In genomic region chr6:48867158-48867557, GRCm38 (mm10) we compare ENCODE assay signal across 25 mouse cellular contexts. TPM values are rescaled to one million over a fixed set of nuclear protein-coding genes. Genes with fewer than 3 reads are reported as not detected.
DNase-seq lines count a peak whose midpoint lies in the region; ATAC-seq and TF ChIP-seq lines count a peak whose summit lies in the region.
"Had no signal": no experiment of that assay in that cellular context is flagged by ENCODE, and none has a peak within 500 bp of the region (broad histone marks: within the 10 kb centered on the region; RNA-seq: fewer than 3 reads in every experiment).

No protein-coding gene starts in this region.

- H3K36me3 ChIP-seq in hindbrain, embryonic 10.5 days = no peaks in the 10 kb centered on the region
- no peaks in the 10 kb centered on the region for H3K36me3 ChIP-seq in hindbrain, embryonic 16.5 days (ENCODE audit: control insufficient read depth, insufficient read depth, low read length)
- no peaks in the 10 kb centered on the region for H3K36me3 ChIP-seq in kidney, embryonic 15.5 days
- no peaks in the 10 kb centered on the region for H3K36me3 ChIP-seq in kidney, postnatal 0 days (ENCODE audit: insufficient read depth, low read length)
- H3K36me3 ChIP-seq in midbrain, embryonic 16.5 days (ENCODE audit: control insufficient read depth, insufficient read depth, low read length) = no peaks in the 10 kb centered on the region
- H3K36me3 ChIP-seq: embryonic facial prominence, embryonic 15.5 days; forebrain, embryonic 10.5 days; heart, embryonic 13.5 days; liver, embryonic 12.5 days had no signal

- H3K9me3 ChIP-seq in hindbrain, embryonic 10.5 days = no peaks in the 10 kb centered on the region
- no peaks in the 10 kb centered on the region for H3K9me3 ChIP-seq in hindbrain, embryonic 16.5 days (ENCODE audit: control insufficient read depth, low read length)
- no peaks in the 10 kb centered on the region for H3K9me3 ChIP-seq in kidney, embryonic 15.5 days (replicated peaks)
- no peaks in the 10 kb centered on the region for H3K9me3 ChIP-seq in kidney, postnatal 0 days (replicated peaks; ENCODE audit: low read length)
- no peaks in the 10 kb centered on the region for H3K9me3 ChIP-seq in midbrain, embryonic 16.5 days (replicated peaks; ENCODE audit: control insufficient read depth, low read length, poor library complexity, severe bottlenecking)
- H3K9me3 ChIP-seq: embryonic facial prominence, embryonic 15.5 days; forebrain, embryonic 10.5 days; heart, embryonic 13.5 days; liver, embryonic 12.5 days had no signal

- H3K4me3 ChIP-seq in hindbrain, embryonic 10.5 days = no peak overlapping the region
- no peak overlapping the region for H3K4me3 ChIP-seq in hindbrain, embryonic 16.5 days (ENCODE audit: low read length)
- no peak overlapping the region for H3K4me3 ChIP-seq in kidney, embryonic 15.5 days (replicated peaks)
- no peak overlapping the region for H3K4me3 ChIP-seq in kidney, postnatal 0 days (replicated peaks; ENCODE audit: low read depth, low read length)
- no peak overlapping the region for H3K4me3 ChIP-seq in midbrain, embryonic 16.5 days (ENCODE audit: low read depth, low read length)
- H3K4me3 ChIP-seq: embryonic facial prominence, embryonic 15.5 days; forebrain, embryonic 10.5 days; heart, embryonic 13.5 days; left cerebral cortex, adult 2 months; liver, embryonic 12.5 days had no signal

- peaks cover 31% of the 10 kb centered on the region for H3K4me1 ChIP-seq in hindbrain, embryonic 10.5 days (replicated peaks)
- no peaks in the 10 kb centered on the region; the same call in 1 of the 2 replicates for H3K4me1 ChIP-seq in hindbrain, embryonic 16.5 days (ENCODE audit: control insufficient read depth, insufficient read depth, low read depth, low read length)
- H3K4me1 ChIP-seq in kidney, embryonic 15.5 days = peaks cover 20% of the 10 kb centered on the region
- H3K4me1 ChIP-seq in kidney, postnatal 0 days (replicated peaks; ENCODE audit: insufficient read depth, low read length) = no peaks in the 10 kb centered on the region; the same call in 1 of the 2 replicates
- peaks cover 3% of the 10 kb centered on the region; the same call in 1 of the 2 replicates for H3K4me1 ChIP-seq in midbrain, embryonic 16.5 days (ENCODE audit: control insufficient read depth, insufficient read depth, low read length)
- H3K4me1 ChIP-seq: embryonic facial prominence, embryonic 15.5 days; liver, embryonic 12.5 days had no signal

- H3K9ac ChIP-seq in hindbrain, embryonic 16.5 days (ENCODE audit: low read depth, low read length) = no peak overlapping the region
- no peak overlapping the region for H3K9ac ChIP-seq in kidney, embryonic 15.5 days
- H3K9ac ChIP-seq in kidney, postnatal 0 days (ENCODE audit: low read depth, low read length) = no peak overlapping the region
- H3K9ac ChIP-seq in midbrain, embryonic 16.5 days (ENCODE audit: low read depth, low read length) = no peak overlapping the region
- H3K9ac ChIP-seq: embryonic facial prominence, embryonic 15.5 days; heart, embryonic 13.5 days; liver, embryonic 12.5 days; lung, embryonic 14.5 days had no signal

- no peak for ATAC-seq in hindbrain, embryonic 16.5 days
- ATAC-seq in kidney, embryonic 15.5 days (replicated peaks; ENCODE audit: low FRiP score) = no peak; the same call in 1 of the 2 replicates
- ATAC-seq in kidney, postnatal 0 days (replicated peaks; ENCODE audit: low FRiP score, low read depth) = no peak
- peak; percentile 36; the same call in 1 of the 2 replicates for ATAC-seq in midbrain, embryonic 16.5 days
- ATAC-seq in CD4-positive, CD25-positive, alpha-beta regulatory T cell, adult 4 months = no peak
- ATAC-seq: activated CD4-positive, CD25-positive, alpha-beta regulatory T cell, adult 4 months; liver, embryonic 12.5 days had no signal

- peaks cover 7% of the 10 kb centered on the region for H3K27me3 ChIP-seq in hindbrain, embryonic 10.5 days (ENCODE audit: insufficient read depth, poor library complexity, severe bottlenecking)
- no peaks in the 10 kb centered on the region for H3K27me3 ChIP-seq in hindbrain, embryonic 16.5 days (replicated peaks; ENCODE audit: control insufficient read depth, insufficient read depth, low read length)
- no peaks in the 10 kb centered on the region for H3K27me3 ChIP-seq in kidney, embryonic 15.5 days
- no peaks in the 10 kb centered on the region for H3K27me3 ChIP-seq in kidney, postnatal 0 days (ENCODE audit: insufficient read depth, low read length)
- no peaks in the 10 kb centered on the region for H3K27me3 ChIP-seq in midbrain, embryonic 16.5 days (ENCODE audit: control insufficient read depth, insufficient read depth, low read depth, low read length)
- H3K27me3 ChIP-seq: embryonic facial prominence, embryonic 15.5 days; heart, embryonic 13.5 days; liver, embryonic 12.5 days had no signal

- H3K27ac ChIP-seq in hindbrain, embryonic 10.5 days = peak overlapping the region; percentile 53
- H3K27ac ChIP-seq in hindbrain, embryonic 16.5 days (ENCODE audit: low read depth, low read length) = no peak overlapping the region
- peak overlapping the region; percentile 91 for H3K27ac ChIP-seq in kidney, embryonic 15.5 days
- H3K27ac ChIP-seq in kidney, postnatal 0 days = peak overlapping the region; percentile 87
- H3K27ac ChIP-seq in midbrain, embryonic 16.5 days (ENCODE audit: low read length) = no peak overlapping the region
- H3K27ac ChIP-seq: embryonic facial prominence, embryonic 15.5 days; forebrain, embryonic 10.5 days; heart, embryonic 13.5 days; left cerebral cortex, adult 2 months; liver, embryonic 12.5 days; macrophage had no signal

- peak; percentile 19 for DNase-seq in hindbrain, embryonic 10.5 days (ENCODE audit: low spot score)
- no peak for DNase-seq in kidney, postnatal 25 days
- DNase-seq in kidney, postnatal 0 days (ENCODE audit: low spot score) = no peak
- no peak for DNase-seq in heart, adult 8-10 months (ENCODE audit: low spot score)
- DNase-seq: adrenal gland, postnatal 25 days; cerebellum, adult 9-10 months; gastrocnemius, postnatal 25 days; heart, postnatal 36 days; lung, embryonic 14.5 days; right cerebral cortex, postnatal 4 days; thymus, postnatal 36 days had no signal

- 33% methylated on average over 4 of the region's 4 CpGs for WGBS in hindbrain, embryonic 10.5 days
- 26% methylated on average over 4 of the region's 4 CpGs for WGBS in hindbrain, embryonic 16.5 days
- WGBS in kidney, embryonic 15.5 days = 63% methylated on average over 4 of the region's 4 CpGs
- WGBS in kidney, postnatal 0 days = 72% methylated on average over 4 of the region's 4 CpGs
- WGBS in midbrain, embryonic 16.5 days = 20% methylated on average over 4 of the region's 4 CpGs

- H3K4me2 ChIP-seq in hindbrain, embryonic 16.5 days (ENCODE audit: low read length) = no peak overlapping the region
- H3K4me2 ChIP-seq in kidney, embryonic 15.5 days = no peak overlapping the region
- no peak overlapping the region for H3K4me2 ChIP-seq in kidney, postnatal 0 days (ENCODE audit: low read length)
- H3K4me2 ChIP-seq in midbrain, embryonic 16.5 days (ENCODE audit: low read length) = no peak overlapping the region
- H3K4me2 ChIP-seq: embryonic facial prominence, embryonic 15.5 days; heart, embryonic 13.5 days; liver, embryonic 12.5 days; lung, embryonic 14.5 days had no signal

- TF ChIP-seq CTCF in kidney, postnatal 0 days (IDR thresholded peaks at IDR 0.05; ENCODE audit: low read depth) = no peak

RNA-seq across cellular contexts. Expression of gene Aoc1, which starts 5.5 kb away (rescaled TPM):
- polyA plus RNA-seq in hindbrain, embryonic 10.5 days (2016; fragmentation: Nextera tagmentation; extraction: Ambion mirVana) = not detected in 2 replicates
- not detected in 2 replicates for polyA plus RNA-seq in hindbrain, embryonic 16.5 days (2015; fragmentation: Nextera tagmentation; extraction: Ambion mirVana)
- 2.6 and 3.4 TPM in 2 replicates for polyA plus RNA-seq in kidney, embryonic 15.5 days (2015; fragmentation: Nextera tagmentation; extraction: Ambion mirVana)
- 9.9 and 11.0 TPM in 2 replicates for polyA plus RNA-seq in kidney, postnatal 0 days (2015; fragmentation: Nextera tagmentation; extraction: Ambion mirVana)
- polyA plus RNA-seq in midbrain, embryonic 16.5 days (2015; fragmentation: Nextera tagmentation; extraction: Ambion mirVana) = 0.07 TPM in 1 of 2 replicates, not detected in the other
- total RNA-seq in heart, adult 8-10 months (2022) = not detected
- polyA plus RNA-seq in CD4-positive, CD25-positive, alpha-beta regulatory T cell, adult 4 months (2017; shearing (Covaris generic)) = under 1 TPM; 0.13 to 0.30 TPM
- total RNA-seq: adrenal gland, postnatal 25 days; gastrocnemius, postnatal 25 days; heart, postnatal 36 days; left cerebral cortex, adult 2 months; monocyte, adult 5-6 weeks; neutrophil, adult 5-6 weeks had no signal
- polyA plus RNA-seq: activated CD4-positive, CD25-positive, alpha-beta regulatory T cell, adult 4 months; heart, embryonic 13.5 days; limb, embryonic 11.5 days; liver, embryonic 12.5 days; lung, embryonic 14.5 days; macrophage had no signal

RNA-seq across cellular contexts. Expression of gene Tmem176b, which starts 25.9 kb away (rescaled TPM):
- 34.0 and 52.9 TPM in 2 replicates for polyA plus RNA-seq in hindbrain, embryonic 10.5 days (2016; fragmentation: Nextera tagmentation; extraction: Ambion mirVana)
- polyA plus RNA-seq in hindbrain, embryonic 16.5 days (2015; fragmentation: Nextera tagmentation; extraction: Ambion mirVana) = 140 and 143 TPM in 2 replicates
- 353 and 363 TPM in 2 replicates for polyA plus RNA-seq in kidney, embryonic 15.5 days (2015; fragmentation: Nextera tagmentation; extraction: Ambion mirVana)
- polyA plus RNA-seq in kidney, postnatal 0 days (2015; fragmentation: Nextera tagmentation; extraction: Ambion mirVana) = 669 and 685 TPM in 2 replicates
- polyA plus RNA-seq in midbrain, embryonic 16.5 days (2015; fragmentation: Nextera tagmentation; extraction: Ambion mirVana) = 113 and 127 TPM in 2 replicates
- 10 to 100 TPM; 34.1 to 50.4 (median 41.2) TPM for total RNA-seq in heart, adult 8-10 months (2022)
- 10 to 100 TPM; 17.3 to 22.7 TPM for polyA plus RNA-seq in CD4-positive, CD25-positive, alpha-beta regulatory T cell, adult 4 months (2017; shearing (Covaris generic))

RNA-seq across cellular contexts. Expression of gene Tmem176a, which starts 26.4 kb away (rescaled TPM):
- 16.9 and 21.5 TPM in 2 replicates for polyA plus RNA-seq in hindbrain, embryonic 10.5 days (2016; fragmentation: Nextera tagmentation; extraction: Ambion mirVana)
- 28.1 and 30.8 TPM in 2 replicates for polyA plus RNA-seq in hindbrain, embryonic 16.5 days (2015; fragmentation: Nextera tagmentation; extraction: Ambion mirVana)
- 148 and 153 TPM in 2 replicates for polyA plus RNA-seq in kidney, embryonic 15.5 days (2015; fragmentation: Nextera tagmentation; extraction: Ambion mirVana)
- polyA plus RNA-seq in kidney, postnatal 0 days (2015; fragmentation: Nextera tagmentation; extraction: Ambion mirVana) = 315 and 333 TPM in 2 replicates
- 17.9 and 19.7 TPM in 2 replicates for polyA plus RNA-seq in midbrain, embryonic 16.5 days (2015; fragmentation: Nextera tagmentation; extraction: Ambion mirVana)
- total RNA-seq in heart, adult 8-10 months (2022) = 10 to 100 TPM; 15.0 to 19.3 (median 17.1) TPM
- polyA plus RNA-seq in CD4-positive, CD25-positive, alpha-beta regulatory T cell, adult 4 months (2017; shearing (Covaris generic)) = 10 to 100 TPM; 14.0 to 16.7 TPM

Comparison
In these comparisons a context has a peak if more than half of its experiments do, and no peak if none do; other contexts are left out.
1. H3K27ac ChIP-seq: peak in hindbrain, embryonic 10.5 days (single experiment), kidney, embryonic 15.5 days (single experiment) and kidney, postnatal 0 days (single experiment); none in hindbrain, embryonic 16.5 days (single experiment) and midbrain, embryonic 16.5 days (single experiment).